Mouse (Mus musculus) neutrophil, adult 65 days (primary cell): Measurements from ENCODE around the gene Acadm. TPM values are rescaled to one million over a fixed set of nuclear protein-coding genes. Genes with fewer than 3 reads are reported as not detected.

Experiments used
- total RNA-seq: library from RNA; stranded (reverse); gene quantifications from 2 replicates; pipeline ENCODE4 v1.2.4, GENCODE M21; 2023

The Acadm gene
- 24.6 and 36.3 TPM in 2 replicates for total RNA-seq

GRCm38 (mm10) chr3:153944335-153944990 is at the start of gene Acadm:
Acadm (minus strand) TSS chr3:153944632.

GRCm38 (mm10) chr3:153973171-153973948 is 28.9 kb upstream of the Acadm start, which contains the start of gene Slc44a5:
Slc44a5 (plus strand) TSS chr3:153973436.

DNA sequence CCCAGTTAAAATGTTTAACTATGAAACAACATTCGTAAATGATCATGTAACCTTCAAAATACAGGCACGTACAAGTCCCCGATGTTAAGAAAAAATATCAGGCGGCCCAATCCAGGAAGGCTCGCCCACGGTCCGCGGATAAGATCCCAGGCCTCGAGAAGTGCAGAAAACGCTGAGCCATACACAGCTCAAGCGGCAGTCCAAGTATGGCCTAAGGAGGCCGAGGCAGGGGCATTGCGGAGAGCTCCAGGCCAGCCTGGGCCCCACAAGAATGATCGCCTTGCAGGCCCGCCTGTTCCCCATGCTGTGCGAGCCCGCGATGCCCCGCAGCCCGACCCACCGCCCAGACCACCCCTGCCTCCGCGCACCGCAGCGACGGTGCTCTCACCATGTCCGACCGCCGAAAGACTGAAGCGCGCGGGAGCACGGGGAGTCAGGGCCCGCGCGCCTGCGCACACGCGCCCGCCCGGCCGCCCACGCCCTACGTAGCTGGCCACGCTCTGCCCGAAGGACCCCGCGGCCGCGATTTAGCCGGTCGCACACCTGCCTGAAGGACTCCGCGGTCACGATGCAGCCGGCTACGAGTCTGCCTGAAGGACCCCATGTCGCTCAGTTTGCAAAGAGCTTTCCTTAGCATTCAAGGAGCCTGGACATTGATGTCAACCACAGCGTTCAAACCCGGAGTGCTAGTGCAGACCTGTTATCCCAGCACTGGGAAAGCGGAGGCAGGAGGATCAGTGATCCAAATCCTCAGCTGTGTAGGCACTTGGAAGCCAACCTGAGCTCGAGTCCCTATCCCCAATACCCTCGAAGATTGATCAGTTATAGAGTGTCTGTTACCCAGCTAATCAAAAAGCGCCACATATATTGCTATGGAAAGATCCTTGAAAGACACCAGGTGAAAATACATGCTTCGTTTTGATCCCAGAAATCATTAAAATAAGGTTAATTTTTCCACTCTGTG is 31.6 kb downstream of the Acadm start, which contains the start of gene Rabggtb:
Rabggtb (minus strand) TSS at position 464 of the 964 bp plus-strand sequence.

GRCm38 (mm10) chr3:153906136-153906871 is 38.1 kb downstream of the Acadm start, which contains the start of gene Msh4:
Msh4 (minus strand) TSS chr3:153906138.

Other genes starting within 250 kb of the Acadm start
- gene St6galnac3, start 219.5 kb downstream of the Acadm start, total RNA-seq, result 0.27 and 1.2 TPM in 2 replicates
- gene Asb17, start 100.4 kb downstream of the Acadm start, total RNA-seq, result not detected in 2 replicates
- gene Msh4, start 38.5 kb downstream of the Acadm start, total RNA-seq, result 0.18 and 0.22 TPM in 2 replicates
- gene Rabggtb, start 31.6 kb downstream of the Acadm start, total RNA-seq, result 22.8 and 27.3 TPM in 2 replicates
- not detected in 2 replicates for gene Slc44a5, start 28.8 kb upstream of the Acadm start, total RNA-seq